Mouse (Mus musculus) hindbrain, embryonic 14.5 days (tissue): ENCODE measurements around the gene Chrna5. TPM values are rescaled to one million over a fixed set of nuclear protein-coding genes. Genes with fewer than 3 reads are reported as not detected.

Experiments
- ATAC-seq: fragments of 200-750 bp; cut with Nextera tagmentation; 2 replicates; pipeline ENCODE4 v1.8.0; 2017; ENCODE audit warnings: moderate number of reproducible peaks, mild to moderate bottlenecking, moderate TSS enrichment, moderate library complexity; ENCODE audit not compliant: low FRiP score
- DNase-seq: peaks from one replicate; pipeline ENCODE4 v3.0.0-alpha.2; 2015; ENCODE audit warnings: low spot score
- H3K27ac ChIP-seq: fragments of 300-500 bp; sonication (generic); 2 replicates; pipeline ENCODE4 v1.5.1; 2014; ENCODE audit warnings: mild to moderate bottlenecking, moderate library complexity
- H3K27me3 ChIP-seq: fragments of 300-500 bp; sonication (generic); 2 replicates; pipeline ENCODE4 v1.6.1; 2014; ENCODE audit warnings: mild to moderate bottlenecking, low read length, mixed read lengths; ENCODE audit not compliant: control insufficient read depth, insufficient read depth
- H3K36me3 ChIP-seq: fragments of 300-500 bp; sonication (generic); replicated peaks from 2 replicates; pipeline ENCODE4 v1.6.1; 2014; ENCODE audit not compliant: control insufficient read depth, insufficient read depth
- H3K4me1 ChIP-seq: fragments of 300-500 bp; sonication (generic); replicated peaks from 2 replicates; pipeline ENCODE4 v1.6.1; 2014; ENCODE audit warnings: antibody characterized with exemption, low read length, mixed read lengths; ENCODE audit not compliant: control insufficient read depth, insufficient read depth
- H3K4me2 ChIP-seq: fragments of 300-500 bp; sonication (generic); replicated peaks from 2 replicates; pipeline ENCODE4 v1.6.1; 2014; ENCODE audit warnings: mild to moderate bottlenecking, moderate library complexity
- H3K4me3 ChIP-seq: fragments of 300-500 bp; sonication (generic); replicated peaks from 2 replicates; pipeline ENCODE4 v1.5.1; 2014; ENCODE audit warnings: mild to moderate bottlenecking, low read length
- H3K9ac ChIP-seq: fragments of 300-500 bp; sonication (generic); 2 replicates; pipeline ENCODE4 v1.6.1; 2014
- H3K9me3 ChIP-seq: fragments of 300-500 bp; sonication (generic); 2 replicates; pipeline ENCODE4 v1.6.1; 2016; ENCODE audit warnings: low read length; ENCODE audit not compliant: control insufficient read depth
- WGBS: fragments of 180-500 bp; shearing (Covaris S2); extraction: QIAGEN DNeasy Blood & Tissue Kit; methylation state at CpG from one replicate; pipeline ENCODE4 v1.1.7; 2014; 5-methylcytosine and 5-hydroxymethylcytosine counted together
- polyA plus RNA-seq: library from polyadenylated mRNA; unstranded; fragments of >200 nt; fragmentation: Nextera tagmentation; extraction: Ambion mirVana; gene quantifications from 2 replicates; pipeline ENCODE4 v1.2.1, GENCODE M21; 2014

The Chrna5 gene
- polyA plus RNA-seq, 1 experiment from 2014 or later: 4.2 TPM

GRCm38 (mm10) chr9:55009692-55010091, 29.0 kb downstream of the Chrna5 start:
- Histone ChIP-seq H3K4me2 (no peak overlapping the region), H3K9ac (no peak overlapping the region), H3K36me3 (0 out of 2 replicates have a peak, but pooled peaks cover 3% of the 10 kb centered on the region), H3K9me3 (no peaks in the 10 kb centered on the region), H3K4me3 (no peak overlapping the region), H3K27me3 (no peaks in the 10 kb centered on the region), H3K4me1 (no peaks in the 10 kb centered on the region), H3K27ac (no peak overlapping the region)
- ATAC-seq (no peak), DNase-seq (no peak)
- WGBS: 91% methylated on average over 2 of the region's 2 CpGs

- no peaks in the 10 kb centered on the region for H3K4me1 ChIP-seq
- no peak overlapping the region for H3K4me3 ChIP-seq
- no peak overlapping the region for H3K4me2 ChIP-seq
- H3K9me3 ChIP-seq: no peaks in the 10 kb centered on the region
- ATAC-seq (no peak), DNase-seq (no peak)
- no peak overlapping the region for H3K9ac ChIP-seq
- H3K27me3 ChIP-seq: no peaks in the 10 kb centered on the region
- WGBS: 56% methylated on average over 6 of the region's 6 CpGs
- H3K27ac ChIP-seq: no peak overlapping the region
- 0 out of 2 replicates have a peak, but pooled peaks cover 7% of the 10 kb centered on the region for H3K36me3 ChIP-seq
Measured at GRCm38 (mm10) chr9:55010588-55011350, 30.1 kb downstream of the Chrna5 start.

GRCm38 (mm10) chr9:55016926-55017325, 36.2 kb downstream of the Chrna5 start:
- Histone ChIP-seq H3K9me3 (no peaks in the 10 kb centered on the region), H3K4me3 (no peak overlapping the region), H3K27me3 (no peaks in the 10 kb centered on the region), H3K36me3 (peaks cover 8% of the 10 kb centered on the region; the same call in 1 of the 2 replicates), H3K9ac (no peak overlapping the region), H3K27ac (no peak overlapping the region), H3K4me1 (no peaks in the 10 kb centered on the region), H3K4me2 (no peak overlapping the region)
- no peak for ATAC-seq
- no peak for DNase-seq
- WGBS: 89% methylated on average over 3 of the region's 3 CpGs

GRCm38 (mm10) chr9:55023326-55023725, 42.6 kb downstream of the Chrna5 start:
- 83% methylated on average over 5 of the region's 5 CpGs for WGBS

GRCm38 (mm10) chr9:55023902-55024583, 43.4 kb downstream of the Chrna5 start:
- no peak overlapping the region for H3K27ac ChIP-seq
- H3K4me1 ChIP-seq: no peaks in the 10 kb centered on the region; the same call in 1 of the 2 replicates
- H3K36me3 ChIP-seq: peaks cover 4% of the 10 kb centered on the region; the same call in 1 of the 2 replicates
- no peak overlapping the region for H3K9ac ChIP-seq
- peak overlapping the region; percentile 66; the same call in 1 of the 2 replicates for H3K4me2 ChIP-seq
- ATAC-seq (no peak), DNase-seq (peak; percentile 89)
- H3K27me3 ChIP-seq: peaks cover 18% of the 10 kb centered on the region
- H3K4me3 ChIP-seq: no peak overlapping the region
- 42% methylated on average over 13 of the region's 13 CpGs for WGBS
- no peaks in the 10 kb centered on the region for H3K9me3 ChIP-seq

More at GRCm38 (mm10) chr9:55023326-55023725, 42.6 kb downstream of the Chrna5 start:
- no peak overlapping the region for H3K9ac ChIP-seq
- H3K27me3 ChIP-seq: peaks cover 18% of the 10 kb centered on the region
- no peaks in the 10 kb centered on the region; the same call in 1 of the 2 replicates for H3K4me1 ChIP-seq
- no peak overlapping the region for H3K4me3 ChIP-seq
- DNase-seq: no peak
- no peak overlapping the region for H3K4me2 ChIP-seq
- no peaks in the 10 kb centered on the region for H3K9me3 ChIP-seq
- no peak overlapping the region for H3K27ac ChIP-seq
- no peak for ATAC-seq
- H3K36me3 ChIP-seq: peaks cover 4% of the 10 kb centered on the region; the same call in 1 of the 2 replicates

- Histone ChIP-seq H3K36me3 (no peaks in the 10 kb centered on the region), H3K4me2 (peak overlapping the region; percentile 66), H3K27me3 (peaks cover 18% of the 10 kb centered on the region), H3K4me1 (no peaks in the 10 kb centered on the region; the same call in 1 of the 2 replicates), H3K4me3 (peak overlapping the region; percentile 47), H3K27ac (peak overlapping the region; percentile 68), H3K9ac (peak overlapping the region; percentile 76), H3K9me3 (no peaks in the 10 kb centered on the region)
- ATAC-seq: peak; percentile 32
- DNase-seq: no peak
- WGBS: 9% methylated on average over 38 of the region's 38 CpGs
Measured at GRCm38 (mm10) chr9:55025534-55026274, 45.0 kb downstream of the Chrna5 start.

GRCm38 (mm10) chr9:55026275-55026663, 45.6 kb downstream of the Chrna5 start, which contains the start of gene Chrna3:
TSS of gene Chrna3 (minus strand) at chr9:55026562.
- Histone ChIP-seq H3K4me3 (peak within 1 kb of the TSS; percentile 47), H3K4me2 (peak within 1 kb of the TSS; percentile 66), H3K27me3 (peaks cover 18% of the 10 kb centered on the region), H3K27ac (peak within 1 kb of the TSS; percentile 68), H3K9me3 (no peaks in the 10 kb centered on the region), H3K36me3 (no peaks in the 10 kb centered on the region), H3K4me1 (no peaks in the 10 kb centered on the region; the same call in 1 of the 2 replicates), H3K9ac (peak within 1 kb of the TSS; percentile 76)
- ATAC-seq (peak; percentile 72), DNase-seq (peak; percentile 44)
- 0% methylated on average over 39 of the region's 39 CpGs for WGBS

- H3K36me3 ChIP-seq: no peaks in the 10 kb centered on the region
- no peak for DNase-seq
- WGBS: 65% methylated on average over 6 of the region's 6 CpGs
Measured at GRCm38 (mm10) chr9:55031435-55032167, 50.9 kb downstream of the Chrna5 start.

More at GRCm38 (mm10) chr9:55031435-55032167, 50.9 kb downstream of the Chrna5 start:
- 0 out of 2 replicates have a peak, but pooled peaks have one; percentile 37 for ATAC-seq
- H3K27ac ChIP-seq: no peak overlapping the region
- H3K9ac ChIP-seq: no peak overlapping the region
- H3K4me3 ChIP-seq: no peak overlapping the region
- no peaks in the 10 kb centered on the region; the same call in 1 of the 2 replicates for H3K4me1 ChIP-seq
- H3K9me3 ChIP-seq: no peaks in the 10 kb centered on the region
- H3K27me3 ChIP-seq: peaks cover 4% of the 10 kb centered on the region; the same call in 1 of the 2 replicates
- no peak overlapping the region for H3K4me2 ChIP-seq
